Mouse (Mus musculus) megakaryocyte, embryonic 14.5 days (primary cell): ENCODE data around the gene Cpa2.

ENCODE experiments used
- FLI1 ChIP-seq: IDR thresholded peaks from 2 replicates; pipeline ENCODE4 v1.6.1; 2012; ENCODE audit warnings: low read length, inconsistent platforms, mixed read lengths
- GATA1 ChIP-seq: IDR thresholded peaks from 3 replicates; pipeline ENCODE4 v1.6.1; 2012; ENCODE audit warnings: mixed read lengths, low read length, inconsistent platforms, borderline replicate concordance

GRCm38 (mm10) chr6:30572456-30573311, 31.3 kb downstream of the Cpa2 start:
- no peak for TF ChIP-seq GATA1
- TF ChIP-seq FLI1: no peak
